Mouse (Mus musculus) lung, embryonic 16.5 days (tissue): ENCODE data around the gene Entpd3. TPM values are rescaled to one million over a fixed set of nuclear protein-coding genes. Genes with fewer than 3 reads are reported as not detected.
A peak's percentile ranks its signal among the peaks of the same experiment; 100 is the strongest.

Experiments used
- ATAC-seq: fragments of 200-750 bp; cut with Nextera tagmentation; 2 replicates; pipeline ENCODE4 v1.8.0; 2017; ENCODE audit warnings: low read depth, mild to moderate bottlenecking, moderate library complexity
- H3K27ac ChIP-seq: fragments of 300-500 bp; sonication (generic); 2 replicates; pipeline ENCODE4 v1.5.1; 2014; ENCODE audit warnings: mild to moderate bottlenecking, control low read depth, low read length
- H3K27me3 ChIP-seq: fragments of 300-500 bp; sonication (generic); 2 replicates; pipeline ENCODE4 v1.6.1; 2014; ENCODE audit warnings: low read depth, low read length, mixed read lengths; ENCODE audit not compliant: control insufficient read depth, insufficient read depth
- H3K36me3 ChIP-seq: fragments of 300-500 bp; sonication (generic); 2 replicates; pipeline ENCODE4 v1.6.1; 2014; ENCODE audit warnings: low read length; ENCODE audit not compliant: control insufficient read depth, insufficient read depth
- H3K4me1 ChIP-seq: fragments of 300-500 bp; sonication (generic); replicated peaks from 2 replicates; pipeline ENCODE4 v1.6.1; 2014; ENCODE audit warnings: low read length, mixed read lengths; ENCODE audit not compliant: control insufficient read depth, insufficient read depth
- H3K4me2 ChIP-seq: fragments of 300-500 bp; sonication (generic); 2 replicates; pipeline ENCODE4 v1.6.1; 2014; ENCODE audit warnings: low read depth, low read length, control low read depth
- H3K4me3 ChIP-seq: fragments of 300-500 bp; sonication (generic); 2 replicates; pipeline ENCODE4 v1.5.1; 2014; ENCODE audit warnings: mild to moderate bottlenecking, low read length, control low read depth
- H3K9ac ChIP-seq: fragments of 300-500 bp; sonication (generic); 2 replicates; pipeline ENCODE4 v1.6.1; 2014; ENCODE audit warnings: low read length, control low read depth
- H3K9me3 ChIP-seq: fragments of 300-500 bp; sonication (generic); 2 replicates; pipeline ENCODE4 v1.6.1; 2016; ENCODE audit warnings: low read length; ENCODE audit not compliant: control insufficient read depth
- WGBS: fragments of 180-500 bp; shearing (Covaris S2); extraction: QIAGEN DNeasy Blood & Tissue Kit; methylation state at CpG from one replicate; pipeline ENCODE4 v1.1.7; 2014; 5-methylcytosine and 5-hydroxymethylcytosine counted together
- polyA plus RNA-seq: library from polyadenylated mRNA; unstranded; fragments of >200 nt; fragmentation: Nextera tagmentation; extraction: Ambion mirVana; gene quantifications from 2 replicates; pipeline ENCODE4 v1.2.1, GENCODE M21; 2015

The Entpd3 gene
- polyA plus RNA-seq, 1 experiment from 2014 or later = 9.3 TPM

GRCm38 (mm10) chr9:120582619-120583308 lies 43.1 kb downstream of the Entpd3 start:
- H3K27me3 ChIP-seq = no peaks in the 10 kb centered on the region
- H3K4me1 ChIP-seq = peaks cover 13% of the 10 kb centered on the region
- peak overlapping the region; percentile 94 for H3K4me2 ChIP-seq
- H3K4me3 ChIP-seq = peak overlapping the region; percentile 51
- no peaks in the 10 kb centered on the region for H3K36me3 ChIP-seq
- H3K9ac ChIP-seq = peak overlapping the region; percentile 74
- no peaks in the 10 kb centered on the region for H3K9me3 ChIP-seq
- peak; percentile 90 for ATAC-seq
- peak overlapping the region; percentile 82 for H3K27ac ChIP-seq
- WGBS = 6% methylated on average over 28 of the region's 28 CpGs

DNA sequence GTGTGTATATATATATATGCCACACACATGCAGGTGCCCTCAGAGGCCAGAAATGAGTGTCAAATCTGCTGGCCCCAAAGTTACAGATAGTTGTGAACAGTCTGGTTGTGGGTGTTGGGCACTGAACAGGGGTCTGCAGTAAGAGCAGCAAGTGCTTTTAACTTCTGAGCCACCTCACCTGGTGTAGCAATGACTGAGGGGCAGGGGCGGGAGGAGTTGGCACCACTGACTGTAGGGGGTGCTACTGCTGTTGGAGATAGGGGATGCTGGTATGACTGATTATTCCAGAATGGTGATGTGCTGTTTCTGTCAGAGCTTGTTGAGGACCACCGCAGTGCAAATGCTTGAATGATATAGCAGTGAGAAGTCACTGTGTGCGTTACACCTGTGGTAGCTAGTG lies 43.7 kb downstream of the Entpd3 start:
- Histone ChIP-seq H3K27me3 (no peaks in the 10 kb centered on the region), H3K4me2 (peak overlapping the region; percentile 94), H3K9me3 (no peaks in the 10 kb centered on the region), H3K4me1 (peaks cover 11% of the 10 kb centered on the region), H3K27ac (no peak overlapping the region), H3K4me3 (no peak overlapping the region), H3K36me3 (no peaks in the 10 kb centered on the region), H3K9ac (no peak overlapping the region)
- ATAC-seq = no peak
- WGBS = 68% methylated on average over 3 of the region's 3 CpGs

- Histone ChIP-seq H3K36me3 (no peaks in the 10 kb centered on the region), H3K9ac (no peak overlapping the region), H3K4me3 (no peak overlapping the region), H3K9me3 (no peaks in the 10 kb centered on the region), H3K27ac (no peak overlapping the region), H3K4me2 (no peak overlapping the region), H3K27me3 (no peaks in the 10 kb centered on the region), H3K4me1 (peaks cover 11% of the 10 kb centered on the region)
- no peak for ATAC-seq
- 8% methylated on average over 3 of the region's 3 CpGs for WGBS
Measured at GRCm38 (mm10) chr9:120586546-120586945, 46.9 kb downstream of the Entpd3 start.

DNA sequence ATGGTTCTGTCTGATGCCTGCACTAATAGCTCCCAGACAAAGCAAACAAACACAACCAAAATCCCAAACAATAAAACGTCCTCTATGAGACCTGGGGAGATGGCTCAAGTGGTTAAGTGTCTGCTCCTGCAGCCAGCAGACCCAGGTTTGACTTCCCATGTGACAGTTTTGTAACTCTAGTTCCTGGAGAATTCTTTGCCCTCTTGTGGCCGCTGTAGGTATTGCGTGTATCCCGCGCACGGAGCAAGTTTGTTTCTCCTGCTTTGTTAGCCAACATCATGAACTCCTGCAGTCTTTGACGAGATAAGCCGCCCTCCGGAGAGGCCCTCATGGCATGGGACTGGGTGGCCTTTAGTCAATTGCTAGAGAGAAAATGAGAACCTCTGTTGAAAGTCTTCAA lies 51.9 kb downstream of the Entpd3 start:
- Histone ChIP-seq H3K36me3 (no peaks in the 10 kb centered on the region), H3K9me3 (no peaks in the 10 kb centered on the region), H3K9ac (no peak overlapping the region), H3K4me2 (no peak overlapping the region), H3K4me3 (no peak overlapping the region), H3K27me3 (no peaks in the 10 kb centered on the region), H3K4me1 (no peaks in the 10 kb centered on the region), H3K27ac (no peak overlapping the region)
- WGBS = 1% methylated on average over 9 of the region's 9 CpGs
- ATAC-seq = no peak

- ATAC-seq = no peak
- no peaks in the 10 kb centered on the region for H3K4me1 ChIP-seq
- H3K9ac ChIP-seq = no peak overlapping the region
- no peaks in the 10 kb centered on the region for H3K9me3 ChIP-seq
- H3K27me3 ChIP-seq = no peaks in the 10 kb centered on the region
- H3K4me3 ChIP-seq = no peak overlapping the region
- 65% methylated on average over 9 of the region's 9 CpGs for WGBS
- H3K27ac ChIP-seq = no peak overlapping the region
- no peak overlapping the region for H3K4me2 ChIP-seq
- H3K36me3 ChIP-seq = no peaks in the 10 kb centered on the region
Measured at GRCm38 (mm10) chr9:120593383-120594101, 53.9 kb downstream of the Entpd3 start.

DNA sequence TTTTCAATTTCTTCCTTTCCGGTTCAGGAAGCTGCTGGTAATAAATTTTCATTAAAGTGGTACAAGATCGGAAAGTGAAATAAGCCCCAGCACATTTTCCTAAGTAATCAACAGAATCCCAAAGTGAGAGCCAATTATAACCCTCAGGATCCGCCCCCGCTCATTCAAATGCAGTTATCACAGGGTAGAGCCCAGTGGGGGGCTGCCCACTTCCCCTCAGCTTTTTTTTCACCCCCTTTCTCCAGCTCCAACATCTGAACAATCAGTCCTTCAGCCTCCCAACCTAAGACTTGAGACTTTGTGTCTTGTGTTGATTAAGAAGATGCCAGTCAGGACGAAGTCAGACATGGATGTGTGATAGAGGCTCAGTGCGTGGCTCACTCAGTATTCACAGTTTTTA lies 55.2 kb downstream of the Entpd3 start:
- 64% methylated on average over 6 of the region's 6 CpGs for WGBS
- no peak overlapping the region for H3K4me2 ChIP-seq

DNA sequence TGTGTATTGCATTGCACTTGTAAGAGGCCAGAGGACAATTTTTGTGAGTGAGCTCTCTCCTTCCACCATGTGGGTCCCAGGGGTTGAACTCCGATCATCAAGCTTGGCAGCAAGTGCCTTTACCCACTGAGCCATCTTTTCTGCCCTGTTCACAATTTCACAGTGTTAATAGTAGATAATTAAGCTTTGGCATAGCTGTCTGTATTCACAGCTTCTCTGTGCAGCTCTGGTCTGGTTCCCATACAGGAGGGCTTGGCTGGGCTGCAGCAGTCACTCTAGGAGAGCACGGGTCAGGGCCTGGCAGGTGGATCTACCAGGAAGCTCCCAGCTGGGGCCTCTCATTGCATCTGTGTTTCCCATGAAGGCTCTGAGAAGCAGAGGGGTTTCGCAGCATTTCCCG lies 55.7 kb downstream of the Entpd3 start:
- Histone ChIP-seq H3K4me1 (no peaks in the 10 kb centered on the region), H3K4me2 (no peak overlapping the region), H3K4me3 (no peak overlapping the region), H3K36me3 (no peaks in the 10 kb centered on the region), H3K27me3 (no peaks in the 10 kb centered on the region), H3K9ac (no peak overlapping the region), H3K9me3 (no peaks in the 10 kb centered on the region), H3K27ac (no peak overlapping the region)
- WGBS = 66% methylated on average over 4 of the region's 4 CpGs
- no peak for ATAC-seq

More for the DNA sequence above, 55.2 kb downstream of the Entpd3 start:
- no peaks in the 10 kb centered on the region for H3K27me3 ChIP-seq
- H3K4me3 ChIP-seq = no peak overlapping the region
- H3K4me1 ChIP-seq = no peaks in the 10 kb centered on the region
- no peaks in the 10 kb centered on the region for H3K9me3 ChIP-seq
- H3K36me3 ChIP-seq = no peaks in the 10 kb centered on the region
- H3K27ac ChIP-seq = no peak overlapping the region
- H3K9ac ChIP-seq = no peak overlapping the region
- ATAC-seq = no peak

- Histone ChIP-seq H3K27me3 (no peaks in the 10 kb centered on the region), H3K27ac (peak overlapping the region; percentile 58), H3K36me3 (no peaks in the 10 kb centered on the region), H3K4me3 (peak overlapping the region; percentile 18; the same call in 1 of the 2 replicates), H3K4me1 (peaks cover 14% of the 10 kb centered on the region), H3K4me2 (peak overlapping the region; percentile 31), H3K9me3 (no peaks in the 10 kb centered on the region), H3K9ac (no peak overlapping the region)
- 14% methylated on average over 17 of the region's 17 CpGs for WGBS
- ATAC-seq = peak; percentile 81
Measured at GRCm38 (mm10) chr9:120601488-120602171, 62.0 kb downstream of the Entpd3 start.
